Mouse (Mus musculus): Measurements from ENCODE around the gene Tmco4.

The Tmco4 gene

GRCm38 (mm10) chr4:139068287-139068686, 95.6 kb downstream of the Tmco4 start:
- DNase-seq = no peak

GRCm38 (mm10) chr4:139074060-139074459, 101.4 kb downstream of the Tmco4 start:
- DNase-seq = no peak

- DNase-seq = no peak
Observed at GRCm38 (mm10) chr4:139075041-139075711, 102.5 kb downstream of the Tmco4 start, which contains the start of gene Htr6. TSS of gene Htr6 (minus strand) at chr4:139075570.

- DNase-seq = no peak
Observed at GRCm38 (mm10) chr4:139075915-139076314, 103.2 kb downstream of the Tmco4 start.

- no peak for DNase-seq
Observed at GRCm38 (mm10) chr4:139078313-139078712, 105.6 kb downstream of the Tmco4 start.

- DNase-seq = no peak
Observed at GRCm38 (mm10) chr4:139078726-139079125, 106.0 kb downstream of the Tmco4 start.

- DNase-seq = no peak
Observed at GRCm38 (mm10) chr4:139079439-139079838, 106.8 kb downstream of the Tmco4 start.

GRCm38 (mm10) chr4:139080259-139080658, 107.6 kb downstream of the Tmco4 start:
- no peak for DNase-seq

- DNase-seq = peak; percentile 51 to 59
Observed at GRCm38 (mm10) chr4:139081270-139081931, 108.7 kb downstream of the Tmco4 start.

- no peak for DNase-seq
Observed at GRCm38 (mm10) chr4:139082790-139083564, 110.3 kb downstream of the Tmco4 start.

- DNase-seq = no peak
Observed at GRCm38 (mm10) chr4:139085337-139085736, 112.6 kb downstream of the Tmco4 start.

- peak; percentile 81 to 89 for DNase-seq
Observed at GRCm38 (mm10) chr4:139086037-139086436, 113.3 kb downstream of the Tmco4 start.

- no peak for DNase-seq
Observed at GRCm38 (mm10) chr4:139086984-139087383, 114.3 kb downstream of the Tmco4 start.

- no peak for DNase-seq
Observed at GRCm38 (mm10) chr4:139088982-139089671, 116.4 kb downstream of the Tmco4 start.

- no peak for DNase-seq
Observed at GRCm38 (mm10) chr4:139090303-139090940, 117.7 kb downstream of the Tmco4 start.

- DNase-seq = no peak
Observed at GRCm38 (mm10) chr4:139091066-139091465, 118.4 kb downstream of the Tmco4 start.

- DNase-seq = no peak
Observed at GRCm38 (mm10) chr4:139091478-139092355, 119.0 kb downstream of the Tmco4 start.

GRCm38 (mm10) chr4:139092356-139093195, 119.9 kb downstream of the Tmco4 start, which contains the start of gene Nbl1:
TSS of gene Nbl1 (minus strand) at chr4:139092993.
- DNase-seq = no peak

- DNase-seq = no peak
Observed at GRCm38 (mm10) chr4:139093196-139093530, 120.5 kb downstream of the Tmco4 start.

- no peak for DNase-seq
Observed at GRCm38 (mm10) chr4:139095406-139095805, 122.7 kb downstream of the Tmco4 start.
